Mouse (Mus musculus) CH12F3 (cell line): ENCODE data around the gene Shld2.

Experiments used
- in situ Hi-C: fragments of 300-500 bp; cut with MboI; formaldehyde crosslinking; loops from 2 replicates; pipeline ENCODE4 v1.14.3; 2020; ENCODE audit warnings: low sequenced_read_pairs

Shld2 gene

DNA sequence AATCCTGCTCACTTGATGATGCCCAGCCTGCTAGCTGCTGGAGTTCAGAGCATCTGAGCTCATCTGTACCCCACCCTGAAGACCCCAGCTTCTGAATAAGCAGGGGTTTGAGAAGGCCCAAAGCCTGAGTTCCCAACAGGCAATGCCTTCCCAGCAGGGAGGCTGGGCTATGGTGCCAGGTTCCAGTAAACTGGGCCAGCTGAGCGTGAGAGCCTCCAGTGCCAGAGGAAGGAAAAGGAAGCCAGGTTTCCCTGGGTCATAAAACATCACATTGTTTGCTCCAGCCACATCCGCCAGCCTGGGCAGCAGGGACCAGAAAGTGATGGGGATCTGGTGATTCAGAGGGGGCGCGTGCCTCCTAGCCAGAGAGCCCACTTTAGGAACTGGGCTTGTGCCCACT, 83.7 kb downstream of the Shld2 start:
- in situ Hi-C loops: no loop called here

GRCm38 (mm10) chr14:34225986-34226385, 84.3 kb downstream of the Shld2 start:
- in situ Hi-C loops: no loop called here

- in situ Hi-C loops: no loop called here
Observed at GRCm38 (mm10) chr14:34223362-34223898, 86.9 kb downstream of the Shld2 start.

DNA sequence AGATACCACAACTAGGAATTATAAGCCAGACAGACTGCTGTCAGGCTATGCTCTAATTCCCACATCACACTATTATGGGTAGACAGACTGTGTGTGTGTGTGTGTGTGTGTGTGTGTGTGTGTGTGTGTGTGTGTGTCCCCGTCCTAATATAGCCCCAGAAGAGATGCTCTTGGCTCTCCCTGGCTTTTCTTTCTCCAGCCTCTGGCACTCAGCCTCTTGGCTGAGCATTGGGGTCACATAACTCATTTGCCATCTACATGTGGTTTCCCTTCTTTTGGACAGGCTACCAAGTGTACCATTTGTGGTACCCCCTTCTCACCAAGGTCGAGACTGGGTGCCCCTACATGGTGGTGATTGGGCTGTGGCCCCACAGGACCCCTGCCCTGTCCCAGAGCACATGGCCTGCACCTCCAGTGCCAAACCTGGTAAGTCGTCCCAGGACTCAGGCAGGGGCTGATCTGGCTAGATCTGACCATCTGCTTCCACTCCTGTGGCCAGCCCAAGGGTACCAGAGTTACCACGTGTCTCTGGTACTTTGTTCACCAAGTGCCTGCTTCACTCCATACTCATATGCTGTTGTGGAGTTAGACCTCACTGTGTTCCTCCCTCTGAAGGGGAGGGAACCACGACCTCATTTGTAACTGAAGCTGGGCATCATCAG, 88.7 kb downstream of the Shld2 start:
- in situ Hi-C loops: no loop called here

DNA sequence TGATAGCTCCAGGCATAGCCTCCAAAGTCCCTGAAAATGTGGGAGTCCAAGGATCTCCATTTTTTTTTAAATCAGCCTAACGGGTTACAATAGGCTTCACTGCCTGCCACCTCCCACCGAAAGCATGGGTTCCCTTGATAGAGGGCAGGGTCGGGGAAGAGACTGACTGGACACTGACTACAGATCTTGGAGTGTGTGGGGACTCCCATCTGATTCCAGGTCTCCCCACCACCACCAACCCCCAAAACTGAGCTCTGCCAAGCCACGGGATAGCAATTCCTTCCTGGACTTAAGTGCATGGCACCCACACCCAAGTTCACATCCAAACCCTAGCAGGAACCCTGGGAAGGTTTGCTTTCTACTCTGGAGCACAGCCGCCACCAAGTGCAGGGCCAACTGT, 89.9 kb downstream of the Shld2 start:
- in situ Hi-C loops: no loop called here

GRCm38 (mm10) chr14:34219786-34220198, 90.5 kb downstream of the Shld2 start:
- in situ Hi-C loops: no loop called here

DNA sequence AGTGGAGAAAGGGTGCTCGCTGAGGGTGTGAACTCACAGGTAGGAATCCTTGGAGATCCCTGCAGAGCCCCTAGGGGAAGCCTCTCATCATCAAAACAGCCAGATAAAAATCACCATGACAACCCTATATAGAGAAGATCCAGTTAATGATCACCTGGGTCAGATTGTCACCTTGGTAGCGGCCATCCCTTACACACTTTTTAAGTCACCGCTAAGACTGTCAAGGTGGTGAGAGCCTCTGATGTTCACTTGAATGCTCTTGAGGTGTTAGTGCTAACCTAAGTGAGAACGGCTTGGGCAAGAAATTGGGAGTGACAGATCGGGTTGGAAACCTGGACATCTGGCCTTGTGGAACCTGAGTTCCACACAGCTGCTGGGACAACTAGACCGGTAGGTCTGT, 91.0 kb downstream of the Shld2 start, which contains the start of gene Syt15:
Gene Syt15 (plus strand): TSS at position 301 of the 400 bp plus-strand sequence.
- in situ Hi-C loops: no loop called here

DNA sequence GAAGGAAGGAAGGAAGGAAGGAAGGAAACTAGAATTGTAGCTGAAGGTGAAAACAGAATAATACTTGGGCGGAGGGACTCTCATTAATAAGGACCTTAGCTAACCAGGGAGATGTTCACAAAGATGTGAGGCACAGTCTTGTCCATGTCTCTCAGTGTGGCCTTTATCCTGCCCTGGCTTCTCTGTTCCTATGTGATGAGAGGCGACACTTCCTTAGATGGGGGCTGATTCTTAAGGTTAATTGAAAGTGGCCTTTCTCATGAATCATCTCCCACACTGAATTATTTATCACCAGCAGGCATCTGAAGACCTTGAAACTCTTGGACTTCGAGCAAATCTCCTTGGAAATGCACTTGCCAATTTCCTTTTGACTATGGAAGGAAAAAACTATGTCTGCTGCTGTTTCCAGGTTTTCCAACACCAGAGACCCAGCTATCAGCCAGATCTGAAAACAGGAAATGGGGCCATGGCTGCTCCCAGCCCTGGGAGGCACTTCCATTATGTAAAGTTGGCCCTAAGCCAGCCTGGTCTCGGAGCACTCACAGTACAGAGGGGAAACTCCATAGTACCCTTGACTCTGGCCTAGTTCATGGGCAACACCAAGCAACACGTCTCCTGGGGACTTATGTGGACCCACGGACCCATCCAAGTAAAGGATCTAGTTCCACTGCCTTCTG, 94.7 kb downstream of the Shld2 start:
- in situ Hi-C loops: no loop called here

DNA sequence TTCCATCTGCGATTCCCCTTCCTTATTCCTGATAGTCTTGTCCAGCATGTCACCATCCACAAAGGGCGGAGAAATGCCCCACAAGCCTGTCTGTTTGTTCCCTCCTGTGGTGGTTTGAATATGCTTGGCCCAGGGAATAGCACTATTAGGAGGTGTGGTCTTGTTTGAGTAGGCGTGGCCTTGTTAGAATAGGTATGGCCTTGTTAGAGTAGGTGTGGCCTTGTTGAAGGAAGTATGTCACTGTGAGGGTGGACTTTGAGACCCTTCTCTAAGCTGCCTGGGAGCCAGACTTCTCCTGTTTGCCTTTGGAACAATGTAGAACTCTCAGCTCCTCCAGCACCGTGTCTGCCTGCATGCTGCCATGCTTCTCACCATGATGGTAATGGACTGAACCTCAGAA, 100.4 kb downstream of the Shld2 start:
- in situ Hi-C loops: no loop called here

DNA sequence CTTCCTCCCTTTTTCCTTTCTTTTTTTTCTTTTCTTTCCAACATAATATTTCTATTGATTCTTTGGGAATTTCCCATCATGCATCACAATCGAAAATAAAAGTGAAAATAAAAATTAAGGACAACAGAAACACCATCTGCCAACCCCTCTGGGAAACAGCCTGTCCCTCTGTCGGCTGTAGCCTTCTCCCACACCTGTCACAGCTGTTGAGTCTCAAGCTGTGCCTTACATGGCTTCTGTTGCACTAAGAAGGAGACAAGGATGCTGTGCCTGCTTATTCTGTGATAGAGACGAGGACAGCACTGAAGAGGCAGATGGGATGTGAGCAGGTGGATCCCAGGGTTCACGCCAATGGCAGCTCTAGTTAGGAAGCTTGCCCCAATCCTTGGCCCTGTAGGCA, 101.2 kb downstream of the Shld2 start:
- in situ Hi-C loops: no loop called here

- in situ Hi-C loops: no loop called here
Observed at GRCm38 (mm10) chr14:34208651-34209050, 101.6 kb downstream of the Shld2 start.

GRCm38 (mm10) chr14:34207996-34208395, 102.3 kb downstream of the Shld2 start:
- in situ Hi-C loops: no loop called here

GRCm38 (mm10) chr14:34201231-34202035, 108.9 kb downstream of the Shld2 start, which contains the start of gene Gprin2:
Gene Gprin2, minus strand, starts transcription at chr14:34201653.
- in situ Hi-C loops: no loop called here

DNA sequence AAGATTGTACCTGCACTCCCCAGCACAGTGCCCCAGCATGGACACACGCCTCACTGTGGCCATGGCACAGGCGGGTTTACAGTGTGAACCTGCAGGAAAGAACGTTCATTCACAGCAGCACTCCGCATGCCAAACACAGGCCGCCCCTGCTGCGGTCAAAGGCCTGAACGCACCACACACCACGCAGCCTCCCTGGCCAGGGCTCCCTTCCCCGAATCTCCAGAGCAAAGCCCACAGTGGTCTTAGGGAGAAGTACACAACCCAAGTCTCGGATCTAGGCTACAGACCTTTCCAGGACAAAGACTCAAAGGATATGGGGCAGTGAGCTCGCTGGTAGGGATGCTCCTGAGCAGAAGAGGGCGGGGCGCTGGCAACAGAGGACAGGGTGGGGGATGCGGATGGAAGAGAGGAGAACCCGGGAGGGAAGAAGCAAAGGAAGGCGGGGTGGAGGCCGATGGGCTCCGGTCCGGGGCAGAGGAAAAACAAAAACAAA, 109.5 kb downstream of the Shld2 start:
- in situ Hi-C loops: no loop called here

DNA sequence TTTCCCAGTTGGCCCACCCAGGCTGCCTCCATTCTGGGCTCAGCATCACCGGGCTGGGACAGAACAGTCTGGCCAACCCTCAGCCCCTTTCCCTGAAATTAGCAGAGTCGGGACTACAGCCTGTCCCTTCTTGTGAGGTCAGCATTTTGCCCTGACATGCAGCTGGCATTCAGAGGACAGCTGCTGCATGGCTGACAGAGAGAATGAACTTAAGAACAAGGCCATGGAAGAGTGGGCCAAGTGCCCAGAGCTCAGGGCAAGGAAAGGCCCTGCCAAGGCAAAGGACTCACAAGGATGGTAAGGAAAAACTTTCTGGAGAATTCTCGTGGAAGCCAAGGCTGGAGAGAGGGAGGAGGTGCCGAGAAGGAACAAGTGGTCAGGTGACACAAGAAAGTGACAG, 113.6 kb downstream of the Shld2 start:
- in situ Hi-C loops: no loop called here

DNA sequence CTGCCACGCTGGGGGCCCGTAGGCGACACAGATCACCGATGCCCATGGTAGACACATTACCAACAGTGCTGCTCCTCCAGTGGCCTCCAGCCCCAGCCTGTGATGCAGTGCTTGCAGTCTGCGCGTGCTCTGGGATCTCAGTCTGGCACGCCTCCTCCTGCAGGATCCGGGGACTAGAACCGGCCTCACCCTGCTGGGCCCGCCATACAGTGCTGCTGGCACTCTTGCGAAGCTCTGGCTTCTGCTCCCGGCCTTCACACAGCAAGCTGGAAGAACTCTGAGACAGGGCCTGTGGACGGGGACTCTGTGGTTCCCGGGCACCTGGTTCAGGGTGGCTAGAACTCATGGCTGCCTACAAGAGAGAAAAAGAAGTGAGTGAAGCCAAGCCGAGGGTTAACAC, 114.8 kb downstream of the Shld2 start:
- in situ Hi-C loops: no loop called here

GRCm38 (mm10) chr14:34193879-34194278, 116.4 kb downstream of the Shld2 start:
- in situ Hi-C loops: no loop called here

DNA sequence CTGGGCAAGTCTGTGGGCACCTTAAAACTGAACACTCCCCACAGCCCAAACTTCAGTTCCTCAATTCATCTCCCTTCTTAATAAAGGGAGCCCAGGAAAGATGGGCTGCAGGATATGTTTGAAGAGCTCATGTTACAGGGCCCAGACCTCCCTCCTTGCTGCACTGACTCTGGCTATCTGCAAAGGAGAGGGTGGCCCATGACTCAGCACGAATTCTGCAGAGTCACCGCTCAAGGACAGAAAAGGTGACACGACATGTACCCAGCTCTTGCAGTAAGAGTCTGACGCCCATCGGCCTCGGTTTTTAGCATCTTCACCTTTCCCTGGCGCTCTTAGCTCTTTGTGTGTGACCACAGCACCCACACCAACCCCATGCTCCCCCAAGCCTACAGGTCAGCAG, 119.9 kb downstream of the Shld2 start:
- in situ Hi-C loops: no loop called here

DNA sequence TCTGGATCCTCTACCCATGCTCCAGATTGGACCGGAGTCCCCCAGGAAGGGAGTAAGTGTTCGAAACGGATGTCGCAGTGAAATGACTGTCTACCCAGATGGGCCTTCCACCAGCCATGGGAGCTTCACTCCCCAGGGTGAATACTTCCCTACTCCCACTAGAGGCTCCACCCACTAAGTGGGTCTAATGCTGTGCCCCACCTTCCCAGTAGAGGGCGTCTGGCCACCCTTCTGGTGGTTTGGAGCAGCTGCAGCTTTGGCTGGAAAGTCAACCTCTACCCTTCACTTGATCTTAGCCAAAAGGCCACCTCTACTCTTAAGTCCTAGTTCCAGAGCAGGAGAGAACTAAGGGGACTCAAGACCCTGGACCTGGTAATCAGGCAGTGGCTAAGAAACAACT, 121.7 kb downstream of the Shld2 start:
- in situ Hi-C loops: no loop called here
